Mouse (Mus musculus) right cerebral cortex, postnatal 4 days (tissue): Measurements from ENCODE around the gene Eml6.
"Not testable (repeated sequence)": the region's sequence is repeated elsewhere in the genome, so short reads cannot be mapped to it uniquely, and the experiment has no call there.

Source experiments
- DNase-seq: peaks from one replicate; pipeline ENCODE4 v3.0.0-alpha.2; 2022

The Eml6 gene

DNA sequence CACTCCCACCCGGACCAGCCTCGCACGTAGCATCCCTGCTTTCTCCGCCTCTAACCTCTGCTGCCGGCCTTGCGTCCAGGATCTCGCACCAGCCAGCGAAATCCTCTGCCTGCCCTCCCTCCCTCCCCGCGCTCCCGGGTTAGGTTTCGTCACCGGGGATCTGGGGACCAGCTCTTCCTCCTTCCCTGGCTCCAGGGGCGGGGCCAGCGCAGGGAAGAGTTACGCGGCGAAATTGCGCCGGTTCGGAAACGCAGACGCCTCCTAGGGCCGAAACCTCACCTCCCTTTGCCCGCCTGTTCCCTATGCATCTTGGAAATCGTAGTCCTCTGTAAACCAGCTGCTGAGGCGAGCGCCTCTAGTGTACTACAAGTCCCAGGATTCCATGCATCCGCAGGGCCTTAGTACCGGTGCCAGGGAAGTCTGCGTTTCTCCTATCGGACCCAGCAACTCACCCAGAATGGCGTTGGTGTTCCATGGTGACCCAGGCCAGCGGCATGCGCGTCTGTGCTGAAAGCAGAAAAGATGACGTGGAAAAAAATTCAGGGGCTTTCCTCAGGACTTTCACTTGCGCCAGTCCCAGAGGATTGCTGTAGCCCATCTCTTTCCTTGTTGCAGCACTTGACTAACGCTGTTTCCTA is at the start of gene Eml6:
Gene Eml6, minus strand, starts transcription at position 199 of the 638 bp plus-strand sequence.
- DNase-seq: peak; percentile 88

DNA sequence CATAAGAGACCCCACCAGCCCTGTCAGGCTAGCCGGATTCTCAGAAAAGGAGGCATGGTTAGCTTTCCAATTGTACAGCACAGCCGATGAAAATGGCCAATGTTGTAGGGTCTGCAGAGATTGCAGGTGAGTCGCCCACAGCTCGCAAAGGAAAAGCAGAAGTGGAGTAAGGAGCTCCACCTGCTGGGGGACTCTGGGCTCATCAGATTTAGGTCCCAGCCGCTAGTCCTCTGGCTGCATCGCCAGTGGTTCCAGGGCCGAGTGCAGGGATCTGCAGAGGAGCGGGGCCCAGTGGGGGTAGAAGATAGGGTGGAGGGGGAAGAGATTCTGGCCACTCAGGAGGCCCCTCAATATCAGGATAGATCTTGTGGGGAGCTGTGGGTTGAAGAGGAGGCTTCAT is 31.5 kb upstream of the Eml6 start:
- DNase-seq: no peak

DNA sequence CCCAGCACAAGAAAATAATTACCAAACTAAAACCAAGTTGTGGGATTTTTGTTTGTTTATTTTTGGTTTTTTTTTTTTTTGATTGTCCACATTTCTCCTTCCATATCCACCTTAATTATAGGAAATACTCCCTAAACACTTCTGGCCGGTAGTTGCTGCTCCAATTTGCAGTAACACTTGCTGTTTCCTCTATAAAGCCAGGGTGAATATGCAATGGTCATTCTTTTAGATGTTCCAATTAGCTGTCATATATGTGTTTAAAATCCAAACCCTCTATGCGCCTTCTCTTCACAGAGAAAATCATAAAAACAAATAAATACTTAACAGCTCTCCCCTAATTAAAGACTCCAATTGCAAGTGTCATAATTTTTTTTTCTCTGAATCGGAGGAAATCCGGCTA is 689 bp downstream of the Eml6 start:
- DNase-seq: no peak

DNA sequence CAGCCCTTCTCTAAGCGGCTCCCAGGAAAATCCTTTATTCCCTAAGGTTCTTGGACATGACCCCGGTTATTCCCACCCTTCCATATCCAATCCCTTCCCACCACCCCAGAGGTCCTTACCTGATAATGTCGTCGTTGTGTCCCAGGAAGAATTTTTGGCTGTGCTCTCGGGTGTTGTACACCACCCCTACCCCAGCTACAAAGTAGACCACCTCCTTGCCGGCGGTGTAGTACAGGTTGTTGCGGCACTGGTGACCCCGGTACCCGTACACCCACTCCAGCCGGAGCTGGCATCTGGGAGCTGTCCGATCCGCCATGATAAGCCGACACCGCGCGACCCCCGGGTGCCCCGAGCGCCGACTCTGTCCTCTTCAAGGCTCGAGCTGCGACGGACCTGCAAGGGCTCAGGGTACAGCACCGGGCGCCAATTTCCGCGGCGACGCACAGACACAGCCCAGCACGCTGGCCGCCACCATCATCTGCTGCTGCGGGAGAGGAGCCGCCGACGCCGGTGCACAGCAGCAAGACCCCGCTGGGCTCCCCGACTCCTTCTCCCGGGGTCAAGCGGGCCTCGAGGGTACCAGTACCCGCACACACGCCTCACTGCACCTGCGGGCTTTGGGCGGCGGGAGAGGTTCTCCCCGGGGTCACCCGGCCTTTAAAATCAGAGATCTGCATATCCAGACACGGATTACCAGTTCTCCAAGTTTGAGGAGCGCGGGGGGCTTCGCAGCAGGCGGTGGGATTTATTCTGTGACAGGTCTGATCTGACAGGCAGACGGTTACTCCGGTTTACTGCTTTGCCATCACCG is 1.4 kb downstream of the Eml6 start:
- peak; percentile 52 for DNase-seq

GRCm38 (mm10) chr11:29986257-29986656 is 39.6 kb downstream of the Eml6 start:
- no peak for DNase-seq

DNA sequence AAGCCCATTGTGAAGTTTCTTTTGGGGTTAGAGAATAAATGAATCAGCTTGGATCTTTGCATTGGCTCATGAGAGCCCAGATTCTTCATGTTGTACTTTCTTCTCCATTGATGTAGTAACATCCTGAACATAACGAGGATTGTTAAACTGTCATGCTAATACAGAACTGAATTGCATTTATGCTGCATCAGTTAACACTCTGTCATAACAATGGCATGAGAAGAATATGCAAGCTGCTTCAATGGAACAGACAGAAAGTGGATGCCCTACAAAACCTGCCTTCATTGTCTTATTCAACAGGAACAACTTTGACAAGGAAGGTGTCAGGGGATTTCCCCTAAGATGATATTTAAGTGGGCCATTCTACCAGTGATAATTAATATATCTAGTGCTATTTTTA is 57.0 kb downstream of the Eml6 start:
- DNase-seq: no peak

DNA sequence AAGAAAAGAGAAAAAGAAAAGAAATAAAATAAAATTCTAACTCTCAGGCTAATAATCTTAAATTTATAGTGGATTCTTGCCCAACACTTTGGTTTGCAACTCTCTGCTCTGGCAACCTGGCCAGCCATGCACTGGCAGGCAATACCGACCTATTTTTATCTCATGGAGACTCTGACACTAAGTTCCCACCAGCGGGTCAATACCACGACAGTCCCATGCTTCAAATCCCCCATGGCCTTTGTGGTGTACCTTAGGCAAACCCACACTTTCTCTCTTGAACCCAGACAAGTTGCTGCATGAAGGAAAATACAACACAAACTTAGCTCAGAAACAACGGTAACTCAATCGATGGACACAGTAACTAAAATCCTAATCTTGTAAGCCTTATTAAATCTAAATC is 66.5 kb downstream of the Eml6 start:
- DNase-seq: no peak

DNA sequence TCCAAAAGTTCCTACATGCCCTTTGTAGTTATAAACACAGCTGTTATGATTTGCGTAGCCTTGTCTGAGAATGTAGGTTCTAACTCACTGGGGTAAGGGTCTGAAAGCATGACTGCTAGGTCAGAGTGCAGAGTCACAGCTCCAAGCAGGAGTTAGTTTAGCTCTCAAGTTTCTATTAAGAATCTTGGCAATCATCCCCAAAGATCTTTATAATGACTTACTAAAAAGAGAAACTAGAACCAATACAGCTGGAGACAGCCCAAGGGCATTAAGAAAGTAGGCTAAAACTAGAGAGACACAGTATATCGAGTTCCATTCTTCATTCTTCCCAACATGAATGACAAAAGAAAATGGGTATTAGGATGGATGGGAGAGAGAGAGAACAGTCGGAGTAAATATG is 81.2 kb downstream of the Eml6 start:
- no peak for DNase-seq

DNA sequence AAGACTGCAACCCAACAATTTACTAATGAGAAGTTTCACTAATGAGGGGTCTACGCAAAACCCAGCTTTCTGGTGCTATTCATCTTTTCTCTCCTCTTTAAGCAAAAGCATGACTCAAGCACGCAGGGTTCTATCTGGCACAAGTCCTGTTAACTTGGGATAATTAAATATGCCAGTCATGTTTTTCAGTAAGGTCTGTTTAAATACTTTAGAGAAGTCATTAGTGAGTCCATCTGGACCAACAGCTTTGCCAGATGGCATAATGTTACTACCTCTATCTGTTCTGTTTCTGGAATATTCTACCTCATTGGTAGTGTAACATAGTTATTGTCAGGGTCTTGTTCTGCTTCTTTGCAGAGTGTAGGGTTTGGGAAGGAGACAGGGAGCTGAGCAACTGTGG is 101.5 kb downstream of the Eml6 start:
- DNase-seq: no peak

GRCm38 (mm10) chr11:29923851-29924250 is 102.0 kb downstream of the Eml6 start:
- DNase-seq: no peak

DNA sequence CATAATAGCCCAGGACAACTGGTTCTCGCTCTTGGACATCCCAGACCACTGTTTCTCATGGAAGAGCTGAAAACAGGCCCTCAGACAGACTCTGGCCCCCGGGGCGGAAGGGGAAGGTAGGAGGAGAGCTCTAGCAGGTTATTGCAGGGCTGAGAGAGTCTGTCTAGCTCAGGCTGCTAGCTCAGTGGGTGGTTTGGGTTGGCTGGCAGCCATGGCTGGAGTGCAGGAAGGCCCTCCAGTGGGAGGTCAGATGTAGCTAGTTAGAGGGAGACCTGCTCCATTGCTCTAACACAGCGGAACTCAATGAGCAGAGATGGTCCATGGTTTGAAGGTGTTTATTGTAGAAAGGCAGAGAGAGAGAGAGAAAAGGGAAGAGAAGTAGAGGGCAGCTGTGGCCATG is 112.7 kb downstream of the Eml6 start:
- no peak for DNase-seq

GRCm38 (mm10) chr11:29909330-29909729 is 116.5 kb downstream of the Eml6 start:
- DNase-seq: no peak

DNA sequence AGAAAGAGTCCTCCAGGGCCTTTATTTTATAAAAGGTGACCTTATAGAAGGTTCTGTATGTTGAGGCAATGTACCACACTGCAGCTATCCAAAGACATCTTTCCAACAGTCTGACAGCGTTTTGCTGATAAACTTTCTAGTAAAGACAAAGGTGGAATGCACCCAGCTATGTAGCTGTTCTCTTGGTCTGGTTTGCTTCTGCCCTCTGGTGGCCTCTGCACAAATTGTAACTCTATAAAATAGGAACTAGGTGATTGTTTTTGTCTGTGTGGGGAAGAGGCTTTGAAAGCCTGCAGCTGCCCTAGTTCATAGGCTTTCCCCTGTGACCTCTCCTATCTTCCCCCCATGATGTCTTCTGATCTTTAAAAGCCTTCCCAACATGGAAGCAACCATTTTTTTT is 140.7 kb downstream of the Eml6 start:
- peak; percentile 63 for DNase-seq

GRCm38 (mm10) chr11:29884355-29884754 is 141.5 kb downstream of the Eml6 start:
- no peak for DNase-seq

GRCm38 (mm10) chr11:29883024-29883423 is 142.8 kb downstream of the Eml6 start:
- DNase-seq: no peak

GRCm38 (mm10) chr11:29879641-29880040 is 146.2 kb downstream of the Eml6 start:
- DNase-seq: no peak

DNA sequence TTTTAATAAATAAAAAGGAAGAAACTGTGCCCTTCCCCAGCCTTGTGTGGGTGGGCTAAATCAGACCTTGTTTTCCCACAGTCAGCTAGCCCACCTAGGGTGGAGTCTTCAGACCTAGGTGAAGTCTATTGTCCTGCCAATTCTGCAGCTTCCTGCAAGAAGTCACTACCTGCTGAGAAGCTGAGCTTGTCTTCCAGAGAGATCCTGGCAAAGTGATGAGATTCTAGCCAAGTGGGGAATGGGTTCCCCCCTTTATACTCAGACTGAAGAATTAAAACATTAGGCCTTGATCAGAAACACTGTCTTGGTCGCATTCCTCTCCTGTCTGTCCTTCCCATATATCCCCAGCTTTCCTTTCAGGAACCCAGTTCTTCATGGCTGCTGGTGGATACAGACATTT is 147.9 kb downstream of the Eml6 start:
- DNase-seq: no peak

- DNase-seq: no peak
These were observed 148.6 kb downstream of the Eml6 start for GRCm38 (mm10) chr11:29877280-29877679.

DNA sequence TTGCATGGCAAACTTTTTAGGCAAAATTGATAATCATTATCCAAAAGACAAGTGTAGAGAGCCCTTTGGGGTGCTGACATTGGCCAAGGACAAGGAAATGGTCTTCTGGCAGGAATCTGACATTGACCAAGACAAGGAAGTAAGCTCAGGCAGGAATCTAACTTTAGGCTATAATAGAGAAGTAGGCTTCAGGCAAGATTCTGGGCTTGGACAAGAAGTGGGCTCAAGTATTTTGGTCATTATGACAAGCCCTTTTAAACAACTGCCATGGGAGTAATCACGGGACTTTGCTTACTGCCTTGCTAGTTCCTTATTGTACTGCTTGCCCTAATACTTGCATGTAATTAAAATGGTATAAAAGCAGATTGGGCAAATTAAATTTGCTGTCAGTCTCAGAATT is 151.1 kb downstream of the Eml6 start:
- not testable (repeated sequence) for DNase-seq

- DNase-seq: no peak
These were observed 155.7 kb downstream of the Eml6 start for GRCm38 (mm10) chr11:29870174-29870573.

- DNase-seq: no peak
These were observed 161.6 kb downstream of the Eml6 start for GRCm38 (mm10) chr11:29864269-29864668.

DNA sequence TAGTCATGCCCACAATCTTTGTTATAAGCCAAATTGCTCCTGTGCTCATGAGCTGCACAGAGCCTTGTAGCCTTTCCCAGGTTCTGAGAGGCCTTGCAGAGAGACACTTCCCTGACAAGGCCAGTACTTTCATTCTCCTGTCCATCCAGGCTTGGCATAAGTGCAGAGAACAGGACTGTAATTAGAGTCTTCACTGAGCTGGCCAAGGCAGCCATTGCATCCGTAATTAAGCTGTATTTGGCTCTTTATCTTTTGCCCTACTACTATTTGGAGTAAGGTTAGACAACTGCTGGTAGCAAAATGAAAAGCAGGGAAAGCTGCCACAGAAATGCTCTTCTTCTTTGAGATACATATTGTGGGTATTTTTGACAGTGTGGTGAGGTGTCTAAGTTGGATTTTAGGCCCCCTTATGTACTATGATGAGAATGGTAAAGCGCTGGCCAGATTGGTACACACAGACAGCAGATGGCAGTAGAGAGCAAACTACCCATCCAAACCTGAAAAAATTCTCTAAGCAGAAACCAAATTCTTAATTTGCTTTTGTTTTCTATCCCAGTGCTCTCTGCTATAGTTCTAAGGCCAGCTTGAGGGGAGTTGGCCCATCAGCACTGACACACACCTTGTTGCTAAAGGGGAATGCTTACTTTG is 164.0 kb downstream of the Eml6 start:
- DNase-seq: peak; percentile 22

- DNase-seq: no peak
These were observed 164.8 kb downstream of the Eml6 start for GRCm38 (mm10) chr11:29861040-29861439.

- no peak for DNase-seq
These were observed 185.1 kb downstream of the Eml6 start for GRCm38 (mm10) chr11:29840606-29841227.
